Mouse (Mus musculus) midbrain, embryonic 11.5 days (tissue): ENCODE results near the gene Usp47. TPM values are rescaled to one million over a fixed set of nuclear protein-coding genes. Genes with fewer than 3 reads are reported as not detected.
"Not testable (repeated sequence)": the region's sequence is repeated elsewhere in the genome, so short reads cannot be mapped to it uniquely, and the experiment has no call there.

Experiments
- ATAC-seq: fragments of 200-750 bp; cut with Nextera tagmentation; 2 replicates; pipeline ENCODE4 v1.8.0; 2017; ENCODE audit warnings: moderate TSS enrichment, moderate library complexity; ENCODE audit not compliant: low FRiP score
- DNase-seq: peaks from one replicate; pipeline ENCODE4 v3.0.0; 2015; ENCODE audit warnings: low spot score; ENCODE audit errors: missing footprints
- H3K27ac ChIP-seq: fragments of 300-500 bp; sonication (generic); 2 replicates; pipeline ENCODE4 v1.5.1; 2014; ENCODE audit warnings: low read depth, low read length
- H3K27me3 ChIP-seq: fragments of 300-500 bp; sonication (generic); 2 replicates; pipeline ENCODE4 v1.6.1; 2014; ENCODE audit warnings: mild to moderate bottlenecking, low read length, moderate library complexity, mixed read lengths; ENCODE audit not compliant: control insufficient read depth, insufficient read depth
- H3K36me3 ChIP-seq: fragments of 300-500 bp; sonication (generic); 2 replicates; pipeline ENCODE4 v1.6.1; 2014; ENCODE audit warnings: mild to moderate bottlenecking, low read length, moderate library complexity, mixed read lengths; ENCODE audit not compliant: control insufficient read depth, insufficient read depth
- H3K4me1 ChIP-seq: fragments of 300-500 bp; sonication (generic); 2 replicates; pipeline ENCODE4 v1.6.1; 2014; ENCODE audit warnings: low read length; ENCODE audit not compliant: control insufficient read depth, insufficient read depth
- H3K4me2 ChIP-seq: fragments of 300-500 bp; sonication (generic); 2 replicates; pipeline ENCODE4 v1.6.1; 2014; ENCODE audit warnings: mild to moderate bottlenecking, moderate library complexity
- H3K4me3 ChIP-seq: fragments of 300-500 bp; sonication (generic); 2 replicates; pipeline ENCODE4 v1.5.1; 2014; ENCODE audit warnings: low read depth, low read length
- H3K9ac ChIP-seq: fragments of 300-500 bp; sonication (generic); 2 replicates; pipeline ENCODE4 v1.6.1; 2014; ENCODE audit warnings: low read length
- H3K9me3 ChIP-seq: fragments of 300-500 bp; sonication (generic); 2 replicates; pipeline ENCODE4 v1.6.1; 2016; ENCODE audit warnings: low read length; ENCODE audit not compliant: control insufficient read depth
- WGBS: fragments of 180-500 bp; shearing (Covaris S2); extraction: QIAGEN DNeasy Blood & Tissue Kit; methylation state at CpG from one replicate; pipeline ENCODE4 v1.1.7; 2014; 5-methylcytosine and 5-hydroxymethylcytosine counted together
- polyA plus RNA-seq: library from polyadenylated mRNA; unstranded; fragments of >200 nt; fragmentation: Nextera tagmentation; extraction: Ambion mirVana; gene quantifications from 2 replicates; pipeline ENCODE4 v1.2.1, GENCODE M21; 2014

Usp47 gene
- polyA plus RNA-seq, 1 experiment from 2014 or later: 98.7 TPM

DNA sequence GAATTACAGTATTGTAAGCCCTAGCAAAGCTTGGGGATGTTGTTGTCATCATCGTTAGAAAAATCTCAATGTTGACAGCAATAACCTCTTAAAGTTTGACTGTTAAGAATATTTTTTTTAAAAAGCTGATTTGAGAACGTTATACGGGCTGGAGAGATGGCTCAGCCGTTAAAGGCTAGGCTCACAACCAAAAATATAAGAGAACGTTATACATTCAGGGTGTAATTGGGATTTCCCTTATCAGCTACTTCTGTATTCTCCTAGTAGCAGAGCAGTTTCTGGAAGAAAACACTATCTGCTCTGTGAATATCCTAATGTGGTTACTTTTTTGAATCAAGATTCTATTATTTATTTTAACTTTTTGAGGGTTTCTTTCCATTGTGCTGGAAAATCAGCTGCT, 25.3 kb downstream of the Usp47 start:
- no peak for ATAC-seq
- Histone ChIP-seq H3K4me3 (no peak overlapping the region), H3K4me1 (no peaks in the 10 kb centered on the region), H3K9ac (no peak overlapping the region), H3K4me2 (no peak overlapping the region), H3K27ac (no peak overlapping the region), H3K9me3 (no peaks in the 10 kb centered on the region), H3K36me3 (no peaks in the 10 kb centered on the region), H3K27me3 (no peaks in the 10 kb centered on the region)
- 96% methylated on average over 5 of the region's 5 CpGs for WGBS
- no peak for DNase-seq

DNA sequence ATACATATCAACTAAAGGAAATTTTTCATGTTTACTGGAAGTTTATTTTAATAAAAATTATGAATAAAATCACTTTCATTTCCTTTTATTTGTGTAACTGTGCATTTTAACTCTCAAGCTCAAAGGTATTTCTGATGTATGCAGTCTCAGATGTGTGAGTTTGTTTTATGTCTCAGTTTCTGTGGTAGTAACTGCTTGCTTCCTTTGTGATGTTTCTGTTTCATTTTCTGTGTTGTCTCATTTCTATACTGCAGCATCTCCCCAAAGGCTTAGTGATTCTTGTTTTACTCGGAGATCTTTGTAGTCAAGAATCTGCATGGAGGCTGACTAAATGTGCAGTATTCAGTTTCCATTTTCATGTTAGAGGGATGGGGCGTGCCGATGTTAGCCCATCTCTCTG, 30.4 kb downstream of the Usp47 start:
- no peak overlapping the region for H3K4me3 ChIP-seq
- no peaks in the 10 kb centered on the region for H3K4me1 ChIP-seq
- H3K27me3 ChIP-seq: no peaks in the 10 kb centered on the region
- DNase-seq (no peak), ATAC-seq (no peak)
- no peak overlapping the region for H3K27ac ChIP-seq
- no peak overlapping the region for H3K9ac ChIP-seq
- peaks cover 5% of the 10 kb centered on the region; the same call in 1 of the 2 replicates for H3K36me3 ChIP-seq
- H3K4me2 ChIP-seq: no peak overlapping the region
- whole genome bisulfite sequencing: 86% methylated on average over 3 of the region's 3 CpGs
- no peaks in the 10 kb centered on the region for H3K9me3 ChIP-seq

DNA sequence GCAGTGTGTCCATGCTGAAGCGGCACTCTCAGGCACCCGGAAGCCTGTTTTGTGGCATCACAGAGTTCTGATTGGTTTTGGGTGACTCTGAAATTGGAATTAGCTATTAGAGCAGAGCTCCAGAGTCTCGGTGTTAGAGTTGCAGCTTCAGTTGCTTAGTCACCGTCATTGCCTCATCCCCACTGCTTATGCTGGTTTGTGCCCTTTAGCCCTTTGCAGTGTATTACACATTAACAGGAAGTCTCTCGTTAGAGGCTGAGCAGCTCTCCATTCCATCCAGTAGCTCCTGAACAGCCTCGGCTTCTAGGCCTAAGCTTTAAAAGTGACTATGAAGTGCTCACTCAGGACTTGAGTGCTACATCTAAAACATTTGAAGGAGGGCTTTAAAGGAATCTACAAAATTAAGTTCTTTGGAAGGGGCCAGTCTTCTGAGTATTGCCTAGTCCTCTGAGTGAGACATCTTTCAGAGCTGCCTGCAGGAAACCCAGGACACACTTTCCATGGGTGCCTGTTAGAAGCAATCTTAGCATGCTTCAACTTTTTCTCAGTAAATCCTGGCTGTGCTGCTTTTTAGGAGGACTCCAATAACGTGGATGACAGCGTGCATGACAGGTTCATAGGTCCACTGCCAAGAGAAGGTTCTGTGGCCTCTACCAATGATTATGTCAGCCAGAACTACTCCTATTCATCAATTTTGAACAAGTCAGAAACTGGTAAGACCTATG, 32.8 kb downstream of the Usp47 start:
- Histone ChIP-seq H3K9me3 (no peaks in the 10 kb centered on the region), H3K36me3 (peaks cover 9% of the 10 kb centered on the region), H3K4me2 (no peak overlapping the region), H3K27me3 (no peaks in the 10 kb centered on the region), H3K9ac (no peak overlapping the region), H3K27ac (no peak overlapping the region), H3K4me1 (no peaks in the 10 kb centered on the region), H3K4me3 (no peak overlapping the region)
- ATAC-seq (no peak), DNase-seq (no peak)
- WGBS: 86% methylated on average over 8 of the region's 8 CpGs

DNA sequence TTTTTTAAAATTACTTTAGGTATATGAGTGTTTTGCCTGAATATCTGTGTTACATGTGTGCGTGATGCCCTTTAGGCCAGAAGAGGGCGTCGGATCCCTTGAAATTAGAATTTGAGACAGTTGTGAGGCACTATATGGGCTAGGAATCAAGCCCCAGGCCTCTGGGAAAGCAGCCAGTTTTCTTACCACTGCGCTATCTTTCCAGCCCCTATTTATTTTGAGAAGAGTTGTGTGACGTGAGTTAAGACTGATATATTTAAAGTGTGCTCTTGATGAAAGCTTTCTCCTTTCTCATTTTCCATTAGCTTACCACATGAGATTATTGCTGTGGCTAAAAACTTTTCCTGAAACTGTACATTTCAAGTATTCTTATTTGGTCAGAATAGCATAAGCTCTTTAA, 51.6 kb downstream of the Usp47 start:
- H3K36me3 ChIP-seq: peaks cover under 1% of the 10 kb centered on the region; the same call in 1 of the 2 replicates
- no peaks in the 10 kb centered on the region for H3K27me3 ChIP-seq
- H3K4me2 ChIP-seq: no peak overlapping the region
- H3K9ac ChIP-seq: no peak overlapping the region
- H3K27ac ChIP-seq: no peak overlapping the region
- no peaks in the 10 kb centered on the region for H3K9me3 ChIP-seq
- H3K4me1 ChIP-seq: no peaks in the 10 kb centered on the region
- no peak for ATAC-seq
- no peak overlapping the region for H3K4me3 ChIP-seq
- DNase-seq: no peak
- 92% methylated on average over 5 of the region's 5 CpGs for WGBS

DNA sequence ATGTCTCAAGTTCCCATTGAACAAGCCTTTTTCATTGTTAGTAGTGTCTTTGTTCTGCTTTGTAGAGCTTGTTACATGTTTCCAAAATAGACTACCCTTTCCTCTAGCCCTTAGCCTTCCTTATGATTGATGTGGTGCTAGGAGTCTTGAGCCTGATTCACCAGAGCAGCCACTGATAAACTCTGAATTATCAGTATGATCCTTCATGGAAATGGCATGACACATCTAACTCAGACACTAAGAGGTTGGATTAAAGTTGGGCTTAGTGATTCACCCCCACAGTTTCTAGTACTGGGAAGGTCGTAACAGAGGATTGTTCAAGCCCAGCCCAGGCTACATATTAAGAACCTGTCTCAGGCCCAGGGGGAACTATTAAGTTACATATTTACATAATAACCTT, 59.3 kb downstream of the Usp47 start:
- Histone ChIP-seq H3K27ac (no peak overlapping the region), H3K9me3 (no peaks in the 10 kb centered on the region), H3K9ac (no peak overlapping the region), H3K4me3 (no peak overlapping the region), H3K36me3 (peaks cover 9% of the 10 kb centered on the region; the same call in 1 of the 2 replicates), H3K4me1 (no peaks in the 10 kb centered on the region), H3K4me2 (no peak overlapping the region), H3K27me3 (no peaks in the 10 kb centered on the region)
- ATAC-seq (no peak), DNase-seq (peak; percentile 65)
- WGBS: 96% methylated on average over 1 of the region's 1 CpGs

DNA sequence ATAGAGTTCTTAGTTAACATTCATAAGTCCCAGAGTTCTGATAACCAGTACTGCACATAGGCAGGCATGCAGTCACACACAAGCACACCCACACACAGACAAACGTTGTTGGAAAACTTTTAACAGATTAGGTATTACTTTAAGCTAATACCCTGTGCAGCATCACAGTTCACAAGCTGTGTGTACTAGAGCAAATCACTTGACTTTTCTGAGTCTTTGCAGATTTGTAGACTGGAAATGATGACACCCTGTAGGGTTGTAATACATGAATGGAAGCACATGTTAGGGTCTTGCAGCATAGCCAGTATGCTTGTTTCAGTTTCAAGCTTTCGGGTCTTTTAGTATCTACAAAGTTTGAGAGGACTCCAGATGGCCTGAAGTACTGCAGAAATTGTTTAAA, 60.9 kb downstream of the Usp47 start:
- Histone ChIP-seq H3K27ac (no peak overlapping the region), H3K27me3 (no peaks in the 10 kb centered on the region), H3K36me3 (peaks cover 9% of the 10 kb centered on the region; the same call in 1 of the 2 replicates), H3K4me2 (no peak overlapping the region), H3K4me1 (no peaks in the 10 kb centered on the region), H3K9ac (no peak overlapping the region), H3K9me3 (no peaks in the 10 kb centered on the region), H3K4me3 (no peak overlapping the region)
- DNase-seq (peak; percentile 53), ATAC-seq (no peak)
- WGBS: 88% methylated on average over 2 of the region's 2 CpGs

DNA sequence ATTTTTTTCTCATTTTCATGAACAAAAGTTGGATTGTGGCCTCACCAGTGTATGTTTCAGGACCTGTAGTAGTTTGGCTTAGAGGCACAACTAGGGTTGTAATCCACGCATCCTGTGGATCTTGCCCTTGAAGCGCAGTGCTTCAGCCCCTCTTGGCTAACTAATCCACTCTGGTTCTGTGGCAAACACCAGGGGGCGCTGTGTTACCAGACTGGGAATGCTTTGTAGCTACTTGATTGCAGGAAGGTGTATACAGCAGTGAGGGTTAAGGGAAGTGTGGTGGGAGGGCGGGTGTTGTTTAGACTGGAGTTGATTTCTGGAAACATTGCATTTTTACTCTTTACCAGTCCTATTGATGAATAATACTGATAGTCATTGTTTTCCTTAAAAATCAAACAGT, 61.8 kb downstream of the Usp47 start:
- peak; percentile 98 for DNase-seq
- peaks cover 6% of the 10 kb centered on the region; the same call in 1 of the 2 replicates for H3K36me3 ChIP-seq
- no peak overlapping the region for H3K4me2 ChIP-seq
- no peak overlapping the region for H3K27ac ChIP-seq
- ATAC-seq: 0 out of 2 replicates have a peak, but pooled peaks have one; percentile 40
- no peaks in the 10 kb centered on the region for H3K4me1 ChIP-seq
- H3K9me3 ChIP-seq: no peaks in the 10 kb centered on the region
- H3K9ac ChIP-seq: no peak overlapping the region
- WGBS: 40% methylated on average over 4 of the region's 4 CpGs
- H3K27me3 ChIP-seq: no peaks in the 10 kb centered on the region
- no peak overlapping the region for H3K4me3 ChIP-seq

DNA sequence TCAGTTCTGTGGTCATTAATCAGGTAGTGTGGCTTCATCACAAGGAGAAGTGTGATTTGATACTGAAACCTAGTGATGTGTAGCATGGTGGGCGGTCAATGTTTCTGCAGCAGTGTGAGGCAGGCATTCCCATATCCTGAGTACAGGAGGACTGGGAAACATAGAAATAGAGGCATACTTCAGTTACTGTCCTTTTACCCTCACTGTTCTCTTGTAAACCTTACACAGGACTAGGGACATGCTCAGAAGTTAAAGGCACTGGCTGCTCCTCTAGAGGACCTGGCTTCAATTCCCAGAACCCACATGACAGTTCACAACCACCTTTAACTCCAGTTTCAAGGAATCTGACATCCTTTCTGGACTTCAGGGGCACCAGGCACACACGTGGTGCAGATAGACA, 62.9 kb downstream of the Usp47 start:
- H3K4me1 ChIP-seq: no peaks in the 10 kb centered on the region
- H3K36me3 ChIP-seq: peaks cover 4% of the 10 kb centered on the region; the same call in 1 of the 2 replicates
- H3K27ac ChIP-seq: no peak overlapping the region
- ATAC-seq: no peak
- H3K9ac ChIP-seq: no peak overlapping the region
- H3K4me2 ChIP-seq: no peak overlapping the region
- no peaks in the 10 kb centered on the region for H3K9me3 ChIP-seq
- H3K27me3 ChIP-seq: no peaks in the 10 kb centered on the region
- H3K4me3 ChIP-seq: no peak overlapping the region
- WGBS: 96% methylated on average over 2 of the region's 2 CpGs
- DNase-seq: peak; percentile 61

DNA sequence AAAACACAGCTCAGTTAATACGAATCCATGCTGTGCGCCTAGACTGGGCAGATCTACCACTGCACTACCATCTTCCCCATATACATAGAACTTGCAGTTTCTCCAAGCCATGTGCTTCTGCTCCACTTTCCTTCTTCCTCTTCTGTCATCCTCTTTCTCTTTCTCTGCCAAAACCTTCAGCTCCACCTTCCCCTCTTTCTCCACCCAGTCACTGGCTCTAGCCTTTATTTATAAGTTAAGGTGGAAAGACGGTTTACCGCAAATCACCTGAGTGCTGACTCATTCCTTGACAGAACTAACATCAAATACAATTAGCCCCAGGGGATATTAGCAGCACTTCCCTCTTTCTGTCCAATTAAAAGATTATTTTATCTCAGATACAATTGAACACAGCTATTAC, 71.6 kb downstream of the Usp47 start:
- not testable (repeated sequence) for H3K36me3 ChIP-seq, H3K9me3 ChIP-seq, H3K4me1 ChIP-seq, H3K27ac ChIP-seq, H3K4me3 ChIP-seq, H3K9ac ChIP-seq, H3K27me3 ChIP-seq, ATAC-seq, H3K4me2 ChIP-seq
- DNase-seq: peak; percentile 31
- WGBS: 90% methylated on average over 4 of the region's 4 CpGs
